Mouse (Mus musculus): ENCODE results near the gene Sae1. TPM values are rescaled to one million over a fixed set of nuclear protein-coding genes. Genes with fewer than 3 reads are reported as not detected.

Gene Sae1
- polyA plus RNA-seq, 1 experiment, result 169 TPM

- Histone ChIP-seq H3K4me2 (ENCODE audit: low read depth) (peak overlapping the region; percentile 56), H3K4me3 (no peak overlapping the region), H3K36me3 (ENCODE audit: control insufficient read depth, insufficient read depth) (no peaks in the 10 kb centered on the region), H3K27me3 (ENCODE audit: control insufficient read depth, insufficient read depth, insufficient read length) (no peaks in the 10 kb centered on the region), H3ac (ENCODE audit: control insufficient read depth, insufficient read length) (no peak overlapping the region), H3K79me2 (ENCODE audit: control insufficient read depth, insufficient read depth) (no peaks in the 10 kb centered on the region)
- TF ChIP-seq USF1 (IDR thresholded peaks at IDR 0.05; ENCODE audit: low read depth) (no peak), POLR2AphosphoS2 (IDR thresholded peaks at IDR 0.05; ENCODE audit: insufficient read length, low read depth) (peak; percentile 80), TCF3 (IDR thresholded peaks at IDR 0.05; ENCODE audit: insufficient read length, low read depth) (no peak), TCF12 (IDR thresholded peaks at IDR 0.05; ENCODE audit: insufficient read depth, poor library complexity, severe bottlenecking) (no peak), SRF (IDR thresholded peaks at IDR 0.05; ENCODE audit: control insufficient read depth, insufficient read length, low read depth) (no peak)
Measured at GRCm38 (mm10) chr7:16299419-16300035, 88.1 kb downstream of the Sae1 start.

GRCm38 (mm10) chr7:16298927-16299326 lies 88.7 kb downstream of the Sae1 start:
- Histone ChIP-seq H3K27me3 (ENCODE audit: control insufficient read depth, insufficient read depth, insufficient read length) (no peaks in the 10 kb centered on the region), H3K36me3 (ENCODE audit: control insufficient read depth, insufficient read depth) (no peaks in the 10 kb centered on the region), H3K4me2 (ENCODE audit: low read depth) (peak overlapping the region; percentile 45), H3K4me3 (no peak overlapping the region), H3ac (ENCODE audit: control insufficient read depth, insufficient read length) (no peak overlapping the region), H3K79me2 (ENCODE audit: control insufficient read depth, insufficient read depth) (no peaks in the 10 kb centered on the region)
- TF ChIP-seq MAX (IDR thresholded peaks at IDR 0.05; ENCODE audit: low read depth) (no peak), TCF3 (IDR thresholded peaks at IDR 0.05; ENCODE audit: insufficient read length, low read depth) (no peak), CEBPB (IDR thresholded peaks at IDR 0.05; ENCODE audit: insufficient read depth, poor library complexity, severe bottlenecking) (no peak), E2F4 (IDR thresholded peaks at IDR 0.05; ENCODE audit: insufficient read depth) (no peak), POLR2AphosphoS2 (IDR thresholded peaks at IDR 0.05; ENCODE audit: insufficient read length, low read depth) (no peak), TCF12 (IDR thresholded peaks at IDR 0.05; ENCODE audit: insufficient read depth, poor library complexity, severe bottlenecking) (no peak), SRF (IDR thresholded peaks at IDR 0.05; ENCODE audit: control insufficient read depth, insufficient read length, low read depth) (no peak), USF1 (IDR thresholded peaks at IDR 0.05; ENCODE audit: low read depth) (no peak), MYOD1 (IDR thresholded peaks at IDR 0.05; ENCODE audit: control insufficient read depth in 1 of 3, insufficient read length in 2 of 3, low read depth in 2 of 3) (no peak), POLR2A (IDR thresholded peaks at IDR 0.05; ENCODE audit: insufficient read length, low read depth) (no peak), MYOG (IDR thresholded peaks at IDR 0.05; ENCODE audit: control insufficient read depth in 1 of 3, insufficient read depth in 1 of 3, insufficient read length in 2 of 3, low read depth in 2 of 3) (no peak), REST (IDR thresholded peaks at IDR 0.05; ENCODE audit: insufficient read depth, insufficient read length) (no peak)

- Histone ChIP-seq H3K4me3 (peak overlapping the region; percentile 2), H3K36me3 (ENCODE audit: control insufficient read depth, insufficient read depth) (no peaks in the 10 kb centered on the region), H3K79me2 (ENCODE audit: control insufficient read depth, insufficient read depth) (no peaks in the 10 kb centered on the region), H3ac (ENCODE audit: control insufficient read depth, insufficient read length) (no peak overlapping the region), H3K4me2 (ENCODE audit: low read depth) (no peak overlapping the region), H3K27me3 (ENCODE audit: control insufficient read depth, insufficient read depth, insufficient read length) (no peaks in the 10 kb centered on the region)
- TF ChIP-seq MAX (IDR thresholded peaks at IDR 0.05; ENCODE audit: low read depth) (no peak), POLR2A (IDR thresholded peaks at IDR 0.05; ENCODE audit: insufficient read length, low read depth) (no peak), CEBPB (IDR thresholded peaks at IDR 0.05; ENCODE audit: insufficient read depth, poor library complexity, severe bottlenecking) (no peak), SRF (IDR thresholded peaks at IDR 0.05; ENCODE audit: control insufficient read depth, insufficient read length, low read depth) (no peak), E2F4 (IDR thresholded peaks at IDR 0.05; ENCODE audit: insufficient read depth) (no peak), TCF3 (IDR thresholded peaks at IDR 0.05; ENCODE audit: insufficient read length, low read depth) (no peak)
Measured at GRCm38 (mm10) chr7:16297616-16298015, 90.0 kb downstream of the Sae1 start.

- peak overlapping the region; percentile 2 for H3K4me3 ChIP-seq
- H3K27me3 ChIP-seq (ENCODE audit: control insufficient read depth, insufficient read depth, insufficient read length), result no peaks in the 10 kb centered on the region
- H3K4me2 ChIP-seq (ENCODE audit: low read depth), result peak overlapping the region; percentile 43
- no peaks in the 10 kb centered on the region for H3K36me3 ChIP-seq (ENCODE audit: control insufficient read depth, insufficient read depth)
- TF ChIP-seq USF1 (IDR thresholded peaks at IDR 0.05; ENCODE audit: low read depth) (no peak), SRF (IDR thresholded peaks at IDR 0.05; ENCODE audit: control insufficient read depth, insufficient read length, low read depth) (no peak), TCF3 (IDR thresholded peaks at IDR 0.05; ENCODE audit: insufficient read length, low read depth) (no peak), MYOD1 (IDR thresholded peaks at IDR 0.05; ENCODE audit: control insufficient read depth in 1 of 3, insufficient read length in 2 of 3, low read depth in 2 of 3) (no peak), TCF12 (IDR thresholded peaks at IDR 0.05; ENCODE audit: insufficient read depth, poor library complexity, severe bottlenecking) (no peak), MYOG (IDR thresholded peaks at IDR 0.05; ENCODE audit: control insufficient read depth in 1 of 3, insufficient read depth in 1 of 3, insufficient read length in 2 of 3, low read depth in 2 of 3) (peak in 1 of 3 experiments; percentile 3), POLR2AphosphoS2 (IDR thresholded peaks at IDR 0.05; ENCODE audit: insufficient read length, low read depth) (peak; percentile 68), POLR2A (IDR thresholded peaks at IDR 0.05; ENCODE audit: insufficient read length, low read depth) (peak; percentile 26)
- no peak overlapping the region for H3ac ChIP-seq (ENCODE audit: control insufficient read depth, insufficient read length)
- no peaks in the 10 kb centered on the region for H3K79me2 ChIP-seq (ENCODE audit: control insufficient read depth, insufficient read depth)
Measured at GRCm38 (mm10) chr7:16296766-16297390, 90.7 kb downstream of the Sae1 start.

DNA sequence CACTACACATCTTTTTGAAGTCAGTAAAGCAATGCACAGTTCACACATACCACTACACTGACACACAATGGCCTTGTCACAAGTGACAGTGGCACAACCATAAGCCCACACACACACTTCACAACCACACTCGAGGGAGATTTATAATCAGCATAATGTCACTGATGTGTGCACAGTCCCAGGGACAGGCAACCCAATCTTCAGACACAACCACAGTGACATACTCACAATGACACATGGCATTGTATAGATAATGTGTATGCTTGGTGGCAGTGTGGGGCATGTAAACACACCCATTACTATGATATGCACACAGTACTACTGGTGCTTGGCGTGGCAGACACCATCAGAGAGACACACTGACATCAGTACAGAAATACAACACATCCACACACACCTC lies 91.5 kb downstream of the Sae1 start:
- TF ChIP-seq SRF (IDR thresholded peaks at IDR 0.05; ENCODE audit: control insufficient read depth, insufficient read length, low read depth) (no peak), POLR2AphosphoS2 (IDR thresholded peaks at IDR 0.05; ENCODE audit: insufficient read length, low read depth) (no peak), TCF3 (IDR thresholded peaks at IDR 0.05; ENCODE audit: insufficient read length, low read depth) (no peak), TCF12 (IDR thresholded peaks at IDR 0.05; ENCODE audit: insufficient read depth, poor library complexity, severe bottlenecking) (no peak), E2F4 (IDR thresholded peaks at IDR 0.05; ENCODE audit: insufficient read depth) (no peak), CEBPB (IDR thresholded peaks at IDR 0.05; ENCODE audit: insufficient read depth, poor library complexity, severe bottlenecking) (no peak), POLR2A (IDR thresholded peaks at IDR 0.05; ENCODE audit: insufficient read length, low read depth) (no peak), MAX (IDR thresholded peaks at IDR 0.05; ENCODE audit: low read depth) (no peak), MYOD1 (IDR thresholded peaks at IDR 0.05; ENCODE audit: control insufficient read depth in 1 of 3, insufficient read length in 2 of 3, low read depth in 2 of 3) (no peak), REST (IDR thresholded peaks at IDR 0.05; ENCODE audit: insufficient read depth, insufficient read length) (no peak), MYOG (IDR thresholded peaks at IDR 0.05; ENCODE audit: control insufficient read depth in 1 of 3, insufficient read depth in 1 of 3, insufficient read length in 2 of 3, low read depth in 2 of 3) (no peak), USF1 (IDR thresholded peaks at IDR 0.05; ENCODE audit: low read depth) (no peak)
- no peak overlapping the region for H3ac ChIP-seq (ENCODE audit: control insufficient read depth, insufficient read length)
- H3K79me2 ChIP-seq (ENCODE audit: control insufficient read depth, insufficient read depth), result no peaks in the 10 kb centered on the region
- peak overlapping the region; percentile 43 for H3K4me2 ChIP-seq (ENCODE audit: low read depth)
- no peaks in the 10 kb centered on the region for H3K36me3 ChIP-seq (ENCODE audit: control insufficient read depth, insufficient read depth)
- peak overlapping the region; percentile 23 for H3K4me3 ChIP-seq
- H3K27me3 ChIP-seq (ENCODE audit: control insufficient read depth, insufficient read depth, insufficient read length), result no peaks in the 10 kb centered on the region
